Mouse (Mus musculus): ENCODE data around the gene Epn1.

The Epn1 gene

GRCm38 (mm10) chr7:5080010-5080751 is at the start of gene Epn1:
Epn1 (plus strand) TSS chr7:5080235.
- peak; percentile 96 for DNase-seq

- no peak for DNase-seq
These were observed 49.3 kb upstream of the Epn1 start for GRCm38 (mm10) chr7:5030554-5031275.

- no peak for DNase-seq
These were observed 48.5 kb upstream of the Epn1 start for GRCm38 (mm10) chr7:5031496-5031895.

GRCm38 (mm10) chr7:5033818-5034217 is 46.2 kb upstream of the Epn1 start, which contains the start of gene 4632433K11Rik:
4632433K11Rik (plus strand) TSS chr7:5034118.
- DNase-seq: no peak

- no peak for DNase-seq
These were observed 44.4 kb upstream of the Epn1 start for GRCm38 (mm10) chr7:5035628-5036027.

- no peak for DNase-seq
These were observed 43.9 kb upstream of the Epn1 start for GRCm38 (mm10) chr7:5036136-5036535.

- DNase-seq: no peak
These were observed 43.0 kb upstream of the Epn1 start for GRCm38 (mm10) chr7:5037026-5037425.

GRCm38 (mm10) chr7:5037467-5037866 is 42.6 kb upstream of the Epn1 start:
- no peak for DNase-seq

GRCm38 (mm10) chr7:5038109-5038732 is 41.8 kb upstream of the Epn1 start, which contains the start of gene Zfp784:
Zfp784 (minus strand) TSS chr7:5038446.
- DNase-seq: peak; percentile 92 to 94

- DNase-seq: no peak
These were observed 41.1 kb upstream of the Epn1 start for GRCm38 (mm10) chr7:5038940-5039339.

GRCm38 (mm10) chr7:5044981-5045380 is 35.1 kb upstream of the Epn1 start:
- no peak for DNase-seq

GRCm38 (mm10) chr7:5046112-5046511 is 33.9 kb upstream of the Epn1 start:
- no peak for DNase-seq

- peak in 1 of 2 experiments; percentile 33 for DNase-seq
These were observed 32.7 kb upstream of the Epn1 start for GRCm38 (mm10) chr7:5047313-5047712.

- DNase-seq: peak; percentile 42 to 56
These were observed 28.5 kb upstream of the Epn1 start, which contains the start of gene Zfp580 for GRCm38 (mm10) chr7:5051193-5052192. Zfp580 (plus strand) TSS chr7:5051538.

GRCm38 (mm10) chr7:5052438-5052837 is 27.6 kb upstream of the Epn1 start:
- no peak for DNase-seq

GRCm38 (mm10) chr7:5052931-5053343 is 27.1 kb upstream of the Epn1 start:
- DNase-seq: no peak

- DNase-seq: no peak
These were observed 26.4 kb upstream of the Epn1 start for GRCm38 (mm10) chr7:5053456-5054179.

- DNase-seq: no peak
These were observed 23.3 kb upstream of the Epn1 start for GRCm38 (mm10) chr7:5056651-5057263.

GRCm38 (mm10) chr7:5057381-5057780 is 22.7 kb upstream of the Epn1 start:
- DNase-seq: no peak

- DNase-seq: no peak
These were observed 22.2 kb upstream of the Epn1 start for GRCm38 (mm10) chr7:5057804-5058203.

GRCm38 (mm10) chr7:5058631-5059030 is 21.4 kb upstream of the Epn1 start:
- no peak for DNase-seq

Data from kidney, adult 8-10 months (tissue).